Mouse (Mus musculus) heart, adult 10 weeks (tissue): ENCODE data around the gene Ugt1a6b. TPM values are rescaled to one million over a fixed set of nuclear protein-coding genes. Genes with fewer than 3 reads are reported as not detected.

Experiments used
- polyA plus RNA-seq: library from polyadenylated mRNA; stranded (reverse); fragments of 350-450 nt; fragmentation: Illumina TruSeq; extraction: RNeasy Lipid Tissue Mini Kit (QIAGEN cat#74804); gene quantifications from one replicate; pipeline ENCODE4 v1.2.3, GENCODE M21; 2014; ENCODE audit warnings: low read depth, low replicate concordance

Ugt1a6b gene
- not detected for polyA plus RNA-seq

DNA sequence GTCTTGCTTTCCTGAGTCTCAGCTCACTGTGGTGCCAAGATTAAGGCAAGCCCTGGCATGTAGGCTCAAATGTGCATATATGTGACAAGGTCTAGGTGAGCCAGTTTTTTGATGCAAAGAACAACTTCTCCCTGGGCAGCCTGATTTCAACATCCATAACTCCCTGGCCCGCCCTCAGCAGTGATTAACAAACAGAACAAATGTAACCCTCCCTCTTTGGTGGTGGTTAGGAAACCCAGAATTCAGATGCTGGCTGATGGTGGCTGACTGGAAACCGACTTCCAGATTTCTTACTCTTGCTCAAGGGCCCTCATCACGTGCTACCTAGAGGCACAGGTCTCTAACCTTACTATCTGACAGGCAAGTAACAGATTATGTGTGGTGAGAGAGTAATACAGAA, at the start of gene Ugt1a6b:
Gene Ugt1a6b, plus strand, starts transcription at position 234 of the 400 bp plus-strand sequence.

DNA sequence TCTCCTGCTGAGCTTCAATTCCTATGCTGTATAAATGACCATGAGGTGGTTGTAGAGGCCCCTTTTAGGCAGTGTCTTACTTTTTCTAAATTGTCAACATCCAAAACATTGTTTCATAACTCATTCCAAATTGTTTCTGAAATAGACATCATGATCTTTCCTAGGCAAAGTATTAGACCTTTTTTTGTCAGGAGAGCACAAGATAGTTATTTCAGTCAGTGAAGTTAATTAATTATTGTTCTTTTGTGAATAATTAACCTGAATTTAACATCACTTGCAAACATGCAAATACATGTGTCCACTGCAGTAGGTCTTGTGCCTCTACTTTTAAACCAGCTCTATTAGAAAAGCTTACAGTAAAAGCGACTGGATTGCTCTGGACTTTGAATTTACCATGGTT, 48.0 kb upstream of the Ugt1a6b start, which contains the start of gene Ugt1a10:
Gene Ugt1a10, plus strand, starts transcription at position 301 of the 400 bp plus-strand sequence.

GRCm38 (mm10) chr1:88070495-88070894, 32.6 kb upstream of the Ugt1a6b start, which contains the start of gene Ugt1a9:
TSS of gene Ugt1a9 (plus strand) at chr1:88070800.

GRCm38 (mm10) chr1:88087513-88087912, 15.5 kb upstream of the Ugt1a6b start, which contains the start of gene Ugt1a8:
TSS of gene Ugt1a8 (plus strand) at chr1:88087813.

DNA sequence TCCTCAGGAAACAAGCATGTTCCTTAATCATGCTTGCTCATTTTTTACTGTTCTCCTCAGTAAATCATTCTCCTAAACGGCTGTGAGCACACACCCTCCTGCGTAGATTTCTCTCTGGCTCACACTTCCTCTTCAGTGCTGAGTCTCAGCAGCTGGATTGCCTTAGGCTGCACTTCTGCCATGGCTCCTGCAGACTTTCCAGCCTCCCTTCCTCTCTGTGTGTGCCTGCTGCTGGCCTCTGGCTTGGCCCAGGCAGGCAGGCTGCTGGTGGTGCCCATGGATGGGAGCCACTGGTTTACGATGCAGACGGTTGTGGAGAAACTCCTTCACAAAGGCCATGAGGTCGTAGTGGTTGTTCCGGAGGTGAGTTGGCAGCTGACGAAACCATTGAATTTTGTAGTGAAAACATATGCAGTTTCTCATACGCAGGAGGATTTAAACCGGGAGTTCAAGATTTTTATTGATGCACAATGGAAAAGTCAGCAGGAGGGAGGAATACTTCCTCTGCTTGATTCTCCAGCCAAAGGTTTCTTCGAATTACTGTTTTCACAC, 8.0 kb upstream of the Ugt1a6b start, which contains the start of gene Ugt1a7c:
Gene Ugt1a7c, plus strand, starts transcription at position 122 of the 552 bp plus-strand sequence.

DNA sequence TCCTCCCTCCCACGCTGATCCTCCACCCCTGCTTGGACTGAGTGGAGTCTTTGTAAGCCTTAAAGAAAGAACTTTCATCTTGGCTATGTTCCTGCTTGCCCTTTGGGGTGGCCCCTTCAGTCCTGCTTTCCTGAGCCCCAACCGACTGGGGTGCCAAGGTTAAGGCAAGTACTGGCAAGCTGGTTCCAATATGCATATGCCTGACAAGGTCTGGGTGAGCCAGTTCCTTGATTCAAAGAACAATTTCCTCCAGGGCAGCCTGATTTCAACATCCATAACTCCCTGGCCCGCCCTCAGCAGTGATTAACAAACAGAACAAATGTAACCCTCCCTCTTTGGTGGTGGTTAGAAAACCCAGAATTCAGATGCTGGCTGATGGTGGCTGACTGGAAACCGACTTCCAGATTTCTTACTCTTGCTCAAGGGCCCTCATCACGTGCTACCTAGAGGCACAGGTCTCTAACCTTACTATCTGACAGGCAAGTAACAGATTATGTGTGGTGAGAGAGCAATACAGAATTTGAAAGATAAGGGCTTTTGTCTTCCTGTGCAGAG, 31.5 kb downstream of the Ugt1a6b start, which contains the start of gene Ugt1a6a:
Gene Ugt1a6a, plus strand, starts transcription at position 353 of the 555 bp plus-strand sequence.

GRCm38 (mm10) chr1:88165711-88166110, 62.7 kb downstream of the Ugt1a6b start, which contains the start of gene Ugt1a5:
TSS of gene Ugt1a5 (plus strand) at chr1:88166012.

GRCm38 (mm10) chr1:88200456-88200855, 97.4 kb downstream of the Ugt1a6b start, which contains the start of gene Ugt1a2:
TSS of gene Ugt1a2 (plus strand) at chr1:88200601.

GRCm38 (mm10) chr1:88205294-88205922, 102.4 kb downstream of the Ugt1a6b start, which contains the start of gene Dnajb3:
TSS of gene Dnajb3 (minus strand) at chr1:88205782.

GRCm38 (mm10) chr1:88211812-88212211, 108.8 kb downstream of the Ugt1a6b start, which contains the start of gene Ugt1a1:
TSS of gene Ugt1a1 (plus strand) at chr1:88211959.

DNA sequence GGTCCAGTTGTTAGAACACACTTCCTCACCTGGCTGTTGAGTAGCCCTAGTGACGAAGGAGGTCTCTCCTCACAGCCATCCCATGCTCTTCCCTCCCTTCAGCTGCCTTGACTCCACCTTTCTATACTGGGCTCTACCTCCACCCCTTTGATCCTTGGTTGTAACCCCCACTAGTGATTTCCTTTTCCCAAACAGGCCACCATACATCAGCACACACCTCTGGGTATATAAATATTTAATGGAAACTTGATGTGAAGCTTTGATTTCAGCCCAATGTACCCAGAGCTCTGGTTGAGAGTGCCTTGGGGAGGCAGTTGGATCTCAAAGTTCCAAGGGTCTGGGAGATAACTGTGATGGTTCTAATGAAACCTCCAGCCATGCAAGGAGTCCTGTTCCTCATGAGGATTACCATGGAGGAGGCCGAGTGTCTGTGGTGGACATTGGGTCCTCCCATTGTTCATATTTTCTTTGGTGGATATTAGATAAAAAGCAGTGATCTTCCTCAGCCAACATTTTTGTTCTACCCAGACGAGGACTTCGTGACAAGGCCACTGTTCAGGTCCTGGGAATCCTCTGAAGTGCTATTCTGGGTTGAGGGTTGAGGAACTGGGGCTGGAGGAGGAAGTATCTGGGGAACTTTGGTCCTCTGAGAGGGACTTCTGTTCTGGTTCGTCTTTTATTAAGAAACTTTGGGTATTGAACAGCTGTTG, 123.8 kb downstream of the Ugt1a6b start, which contains the start of gene Mroh2a:
Gene Mroh2a, plus strand, starts transcription at position 317 of the 710 bp plus-strand sequence.

Other genes starting within 250 kb of the Ugt1a6b start
- 27.1 TPM for gene Dgkd, start 250.0 kb upstream of the Ugt1a6b start, polyA plus RNA-seq
- gene Usp40, start 94.7 kb upstream of the Ugt1a6b start, polyA plus RNA-seq, result 18.7 TPM
- not detected for gene Ugt1a10, start 47.9 kb upstream of the Ugt1a6b start, polyA plus RNA-seq
- not detected for gene Ugt1a9, start 32.5 kb upstream of the Ugt1a6b start, polyA plus RNA-seq
- gene Ugt1a8, start 15.4 kb upstream of the Ugt1a6b start, polyA plus RNA-seq, result not detected
- 1.3 TPM for gene Ugt1a7c, start 8.2 kb upstream of the Ugt1a6b start, polyA plus RNA-seq
- gene Ugt1a6a, start 31.6 kb downstream of the Ugt1a6b start, polyA plus RNA-seq, result 1.7 TPM
- not detected for gene Ugt1a5, start 62.8 kb downstream of the Ugt1a6b start, polyA plus RNA-seq
- gene Ugt1a2, start 97.3 kb downstream of the Ugt1a6b start, polyA plus RNA-seq, result not detected
- not detected for gene Dnajb3, start 102.5 kb downstream of the Ugt1a6b start, polyA plus RNA-seq
- 0.68 TPM for gene Ugt1a1, start 108.7 kb downstream of the Ugt1a6b start, polyA plus RNA-seq
- not detected for gene Mroh2a, start 123.7 kb downstream of the Ugt1a6b start, polyA plus RNA-seq
- gene Hjurp, start 174.4 kb downstream of the Ugt1a6b start, polyA plus RNA-seq, result 26.4 TPM
- not detected for gene Trpm8, start 174.4 kb downstream of the Ugt1a6b start, polyA plus RNA-seq